ENCODE assay signal across 11 mouse cellular contexts in the genomic region with DNA sequence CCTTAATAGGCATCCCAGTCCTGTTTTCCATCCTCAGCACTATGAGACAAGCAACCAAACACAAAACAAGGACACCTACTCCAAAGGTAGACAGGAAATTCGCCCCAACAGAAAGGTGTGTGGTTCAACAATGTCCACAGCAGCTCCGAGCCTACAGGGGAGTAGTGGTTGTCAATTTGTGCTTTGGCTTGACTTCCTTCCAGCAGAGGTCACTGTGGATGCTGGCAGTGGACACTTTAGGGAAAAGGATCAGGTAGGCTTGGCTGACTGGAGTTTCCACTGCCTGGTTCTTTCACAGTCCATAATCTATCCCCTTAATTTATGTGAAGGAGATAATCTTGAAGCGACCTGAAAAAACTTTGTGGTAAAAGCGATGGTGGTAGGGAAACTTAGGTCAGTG. TPM values are rescaled to one million over a fixed set of nuclear protein-coding genes. Genes with fewer than 3 reads are reported as not detected.
DNase-seq lines count a peak whose midpoint lies in the region; ATAC-seq and TF ChIP-seq lines count a peak whose summit lies in the region.
"Had no signal": no experiment of that assay in that cellular context is flagged by ENCODE, and none has a peak within 500 bp of the region (broad histone marks: within the 10 kb centered on the region; RNA-seq: fewer than 3 reads in every experiment).

No protein-coding gene starts in this region.

- peak; percentile 69 for TF ChIP-seq CTCF in midbrain, postnatal 0 days (IDR thresholded peaks at IDR 0.05)

- H3K9me3 ChIP-seq in midbrain, postnatal 0 days (ENCODE audit: low read length), result no peaks in the 10 kb centered on the region

- DNase-seq in embryo, embryonic 10 days (ENCODE audit: low spot score), result peak; percentile 22
- DNase-seq in embryo, embryonic 11 days, result no peak
- DNase-seq in left cerebral cortex, postnatal 4 days, result peak; percentile 46
- no peak for DNase-seq in left cerebral cortex, adult 9 months (ENCODE audit: low spot score in 2 of 2)
- DNase-seq in cerebellum, postnatal 25 days, result peak; percentile 50 to 68
- DNase-seq in midbrain, postnatal 0 days (ENCODE audit: low spot score), result peak; percentile 54
- no peak for DNase-seq in right cerebral cortex, postnatal 14 days
- DNase-seq in right cerebral cortex, postnatal 36 days (ENCODE audit: low spot score in 2 of 2), result no peak
- DNase-seq: adrenal gland, adult 8-10 months; B cell, adult 2 months had no signal

- no peaks in the 10 kb centered on the region for H3K36me3 ChIP-seq in midbrain, postnatal 0 days (ENCODE audit: insufficient read depth, low read length)

- H3K27me3 ChIP-seq in midbrain, postnatal 0 days (ENCODE audit: insufficient read depth, low read length), result no peaks in the 10 kb centered on the region

- peak overlapping the region; percentile 66; the same call in 1 of the 2 replicates for H3K4me2 ChIP-seq in midbrain, postnatal 0 days (ENCODE audit: low read depth, low read length, poor library complexity, severe bottlenecking)

- intact Hi-C loops in left cerebral cortex, postnatal 4 days (cut with DNase I), result no loop called here

- no peak overlapping the region for H3K27ac ChIP-seq in midbrain, postnatal 0 days (ENCODE audit: low read depth, low read length)

- WGBS in midbrain, postnatal 0 days, result 53% methylated on average over 4 of the region's 4 CpGs

- ATAC-seq in midbrain, postnatal 0 days (ENCODE audit: low FRiP score), result no peak

- peak overlapping the region; percentile 75; the same call in 1 of the 2 replicates for H3K4me3 ChIP-seq in midbrain, postnatal 0 days (ENCODE audit: low read depth, low read length)
- H3K4me3 ChIP-seq: megakaryocyte, embryonic 14.5 days had no signal

- no peak overlapping the region for H3K9ac ChIP-seq in midbrain, postnatal 0 days (replicated peaks; ENCODE audit: low read length, poor library complexity, severe bottlenecking)

- peaks cover 16% of the 10 kb centered on the region; the same call in 1 of the 2 replicates for H3K4me1 ChIP-seq in midbrain, postnatal 0 days (ENCODE audit: insufficient read depth, low read length)

RNA-seq across cellular contexts. Expression of gene Smpd3, which starts 2.6 kb away (rescaled TPM):
- 100 to 1,000 TPM; 152 to 158 TPM for total RNA-seq in left cerebral cortex, postnatal 4 days (2021)
- 111 and 114 TPM in 2 replicates for total RNA-seq in midbrain, postnatal 0 days (2014; rRNA removed)
- 74.0 and 81.5 TPM in 2 replicates for polyA plus RNA-seq in midbrain, postnatal 0 days (2015; fragmentation: Nextera tagmentation; extraction: Ambion mirVana)

Comparison
In these comparisons a context has a peak if more than half of its experiments do, and no peak if none do; other contexts are left out.
1. DNase-seq: peak in embryo, embryonic 10 days (single experiment), left cerebral cortex, postnatal 4 days (single experiment), cerebellum, postnatal 25 days (2 of 2) and midbrain, postnatal 0 days (single experiment); none in embryo, embryonic 11 days (single experiment), left cerebral cortex, adult 9 months (0 of 2), right cerebral cortex, postnatal 14 days (single experiment) and right cerebral cortex, postnatal 36 days (0 of 2).